Mouse (Mus musculus) ES-E14 (cell line): ENCODE results near the gene Samd7. TPM values are rescaled to one million over a fixed set of nuclear protein-coding genes. Genes with fewer than 3 reads are reported as not detected.

Experiments
- DNase-seq: peaks from one replicate; pipeline ENCODE4 v3.0.0-alpha.2; 2013; ENCODE audit warnings: low read depth, low spot score
- H3K27ac ChIP-seq: 2 replicates; pipeline ENCODE4 v1.5.1; 2012; ENCODE audit warnings: low read depth, mild to moderate bottlenecking, low read length, moderate library complexity, mixed read lengths; ENCODE audit not compliant: poor library complexity, insufficient read depth, severe bottlenecking
- H3K36me3 ChIP-seq: 2 replicates; pipeline ENCODE4 v1.6.1; 2012; ENCODE audit warnings: mild to moderate bottlenecking, low read length, moderate library complexity, mixed read lengths; ENCODE audit not compliant: control insufficient read depth, poor library complexity, insufficient read depth, severe bottlenecking
- H3K4me1 ChIP-seq, 2 experiments: fragments of 150-350 bp in 1 of 2; sonication (generic) in 1 of 2; 2 replicates each; pipeline ENCODE4 v1.6.1; 2012; ENCODE audit warnings: low read length in 2 of 2, mild to moderate bottlenecking in 1 of 2, mixed read lengths in 1 of 2; ENCODE audit not compliant: control insufficient read depth in 2 of 2, insufficient read depth in 2 of 2, poor library complexity in 1 of 2
- H3K4me3 ChIP-seq, 2 experiments: fragments of 150-350 bp in 1 of 2; sonication (generic) in 1 of 2; 2 replicates each; pipeline ENCODE4 v1.5.1; 2012; ENCODE audit warnings: low read length in 2 of 2, low read depth in 1 of 2, mild to moderate bottlenecking in 1 of 2, mixed read lengths in 1 of 2; ENCODE audit not compliant: insufficient read depth in 1 of 2, poor library complexity in 1 of 2, severe bottlenecking in 1 of 2
- H3K9ac ChIP-seq: 2 replicates; pipeline ENCODE4 v1.6.1; 2012; ENCODE audit warnings: low read depth, mild to moderate bottlenecking, low read length, mixed read lengths; ENCODE audit not compliant: poor library complexity, insufficient read depth, severe bottlenecking
- H3K9me3 ChIP-seq: fragments of 150-350 bp; sonication (generic); 2 replicates; pipeline ENCODE4 v1.6.1; 2012; ENCODE audit warnings: low read depth, mild to moderate bottlenecking, low read length; ENCODE audit not compliant: control insufficient read depth, insufficient read depth
- CHD2 ChIP-seq: IDR thresholded peaks from 2 replicates; pipeline ENCODE4 v1.6.1; 2014; ENCODE audit warnings: mild to moderate bottlenecking, low read depth, low read length, inconsistent platforms
- HCFC1 ChIP-seq: IDR thresholded peaks from 2 replicates; pipeline ENCODE4 v1.6.1; 2012; ENCODE audit warnings: low read length, inconsistent platforms, borderline replicate concordance; ENCODE audit not compliant: insufficient read depth
- MAFK ChIP-seq: IDR thresholded peaks from 2 replicates; pipeline ENCODE4 v1.6.1; 2014; ENCODE audit warnings: mild to moderate bottlenecking, low read depth, low read length, inconsistent platforms; ENCODE audit not compliant: insufficient read depth
- ZC3H11A ChIP-seq: IDR thresholded peaks from 2 replicates; pipeline ENCODE4 v1.6.1; 2012; ENCODE audit warnings: low read depth, mild to moderate bottlenecking, inconsistent platforms, low read length, borderline replicate concordance
- ZNF384 ChIP-seq: IDR thresholded peaks from 2 replicates; pipeline ENCODE4 v1.6.1; 2012; ENCODE audit warnings: low read depth, low read length, inconsistent platforms
- in situ Hi-C, 2 experiments: fragments of 600-800 bp; cut with MboI; formaldehyde crosslinking; loops; one replicate each; pipeline ENCODE4 v1.15.1; 2025; ENCODE audit warnings: low sequenced_read_pairs in 2 of 2, inconsistent platforms in 1 of 2; ENCODE audit not compliant: unreplicated experiment in 2 of 2
- total RNA-seq: library from RNA; depleted of rRNA; stranded (reverse); fragments of 300-350 nt; gene quantifications from 2 replicates; pipeline ENCODE4 v1.2.3, GENCODE M21; 2012

The Samd7 gene
- total RNA-seq, 1 experiment = 0.49 TPM

DNA sequence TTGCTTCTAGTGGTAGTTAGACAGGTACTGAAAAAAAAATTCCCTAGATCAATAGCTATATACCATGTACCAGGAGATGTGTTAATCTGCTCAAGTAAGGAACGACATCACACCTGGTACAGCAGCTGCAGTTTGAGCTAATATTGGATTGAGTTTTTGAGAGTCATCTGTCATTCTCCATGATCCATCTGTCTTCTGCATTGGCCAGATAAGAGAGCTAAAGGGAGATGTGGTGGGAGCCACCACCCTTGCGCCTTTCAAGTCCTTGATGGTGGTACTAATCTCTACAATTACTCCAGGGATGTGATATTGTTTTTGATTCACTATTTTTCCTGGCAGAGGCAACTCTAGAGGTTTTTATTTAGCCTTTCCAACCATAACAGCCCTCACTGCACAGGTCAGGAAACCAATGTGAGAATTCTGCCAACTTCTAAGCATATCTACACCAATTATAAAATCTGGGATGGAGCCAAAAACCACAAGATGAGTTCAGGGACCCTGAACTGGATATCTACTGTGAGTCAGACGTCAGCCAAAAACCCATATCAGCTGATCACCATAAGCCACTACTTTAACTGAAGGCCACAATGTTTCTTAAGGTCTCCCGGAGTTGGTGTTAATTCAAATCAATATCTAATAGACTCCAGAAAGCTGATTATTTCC lies 39.3 kb upstream of the Samd7 start:
- no peaks in the 10 kb centered on the region for H3K9me3 ChIP-seq
- no peak overlapping the region for H3K4me3 ChIP-seq
- in situ Hi-C loops = no loop called here
- H3K9ac ChIP-seq = no peak overlapping the region
- TF ChIP-seq CHD2 = no peak
- TF ChIP-seq ZC3H11A = no peak
- TF ChIP-seq MAFK = no peak
- no peak for TF ChIP-seq ZNF384
- TF ChIP-seq HCFC1 = no peak
- peaks cover 2 to 3% of the 10 kb centered on the region in 2 experiments; a peak in 1 of 4 replicates for H3K4me1 ChIP-seq
- DNase-seq = no peak
- H3K27ac ChIP-seq = no peak overlapping the region
- no peaks in the 10 kb centered on the region for H3K36me3 ChIP-seq

GRCm38 (mm10) chr3:30710191-30710590 lies 35.9 kb upstream of the Samd7 start:
- TF ChIP-seq HCFC1 (no peak), ZC3H11A (no peak), ZNF384 (no peak), CHD2 (no peak), MAFK (no peak)
- H3K9me3 ChIP-seq = no peaks in the 10 kb centered on the region
- no peaks in the 10 kb centered on the region for H3K36me3 ChIP-seq
- in situ Hi-C loops = no loop called here
- H3K4me1 ChIP-seq = no peaks in the 10 kb centered on the region; a peak in 1 of 4 replicates
- no peak overlapping the region for H3K27ac ChIP-seq
- H3K4me3 ChIP-seq = no peak overlapping the region
- DNase-seq = no peak
- H3K9ac ChIP-seq = no peak overlapping the region

- Histone ChIP-seq H3K4me1 (no peaks in the 10 kb centered on the region), H3K9ac (no peak overlapping the region), H3K9me3 (no peaks in the 10 kb centered on the region), H3K27ac (no peak overlapping the region), H3K4me3 (no peak overlapping the region), H3K36me3 (no peaks in the 10 kb centered on the region)
- no peak for DNase-seq
- TF ChIP-seq ZC3H11A (no peak), ZNF384 (no peak), MAFK (no peak), HCFC1 (no peak), CHD2 (no peak)
- in situ Hi-C loops = no loop called here
Observed at GRCm38 (mm10) chr3:30713334-30713733, 32.8 kb upstream of the Samd7 start.

GRCm38 (mm10) chr3:30718649-30719048 lies 27.4 kb upstream of the Samd7 start:
- in situ Hi-C loops = no loop called here
- H3K4me1 ChIP-seq = peaks cover 4 to 12% of the 10 kb centered on the region in 2 experiments; a peak in 3 of 4 replicates
- no peak for TF ChIP-seq MAFK
- TF ChIP-seq CHD2 = no peak
- no peak for TF ChIP-seq ZC3H11A
- no peak for TF ChIP-seq ZNF384
- no peak for TF ChIP-seq HCFC1

More at GRCm38 (mm10) chr3:30718649-30719048, 27.4 kb upstream of the Samd7 start:
- Histone ChIP-seq H3K4me3 (no peak overlapping the region), H3K36me3 (no peaks in the 10 kb centered on the region), H3K9me3 (no peaks in the 10 kb centered on the region), H3K27ac (no peak overlapping the region), H3K9ac (no peak overlapping the region)
- no peak for DNase-seq
